Mouse (Mus musculus): Measurements from ENCODE around the gene Slc37a3. TPM values are rescaled to one million over a fixed set of nuclear protein-coding genes. Genes with fewer than 3 reads are reported as not detected.
"Not testable (repeated sequence)": the region's sequence is repeated elsewhere in the genome, so short reads cannot be mapped to it uniquely, and the experiment has no call there.

Gene Slc37a3
- polyA plus RNA-seq, 1 experiment from 2014 or later, result 58.8 TPM

DNA sequence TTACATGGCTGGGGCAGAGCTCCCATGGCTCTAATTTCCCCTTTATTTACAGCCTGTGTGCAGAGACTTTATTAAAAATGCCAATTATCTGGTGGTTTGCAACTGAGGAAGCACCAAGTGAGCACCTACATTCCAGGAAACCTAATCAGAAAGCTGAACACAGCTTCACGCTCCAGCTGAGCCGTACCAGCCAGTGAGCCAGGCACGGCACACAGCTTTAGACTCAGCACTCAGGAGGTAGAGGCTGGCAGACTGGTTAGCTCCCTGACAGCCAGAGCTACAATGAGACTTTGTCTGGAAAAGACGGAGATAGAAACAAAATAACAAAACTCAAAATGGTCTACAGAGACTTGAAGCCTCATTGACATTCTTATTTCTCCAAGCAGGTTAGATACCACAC lies 18.0 kb upstream of the Slc37a3 start:
- ATAC-seq (ENCODE audit: insufficient read depth, low FRiP score, low TSS enrichment), result no peak
- H3K4me2 ChIP-seq (ENCODE audit: low read depth), result no peak overlapping the region

DNA sequence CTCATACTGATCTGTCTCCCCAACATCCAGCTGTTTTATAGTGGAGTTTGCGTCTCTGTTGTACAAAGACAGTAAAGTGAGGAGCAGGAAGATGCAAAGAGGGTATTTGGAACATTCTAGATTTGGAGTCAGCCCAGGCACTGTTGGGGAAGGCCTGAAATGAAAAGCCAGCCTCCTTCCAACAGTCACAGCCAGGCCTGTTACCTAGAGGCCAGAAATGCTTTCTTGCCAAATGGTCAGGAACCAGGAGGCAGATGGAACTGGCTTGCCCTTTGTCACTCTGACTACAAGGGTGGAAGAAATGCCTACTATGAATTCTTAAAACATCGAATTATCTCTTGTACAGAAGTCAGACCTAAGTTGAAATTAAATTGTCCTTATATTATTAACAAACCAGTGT lies 12.5 kb upstream of the Slc37a3 start:
- no peak overlapping the region for H3K4me2 ChIP-seq (ENCODE audit: low read depth)
- H3K27me3 ChIP-seq (ENCODE audit: control insufficient read depth, insufficient read depth, low read length), result no peaks in the 10 kb centered on the region
- no peaks in the 10 kb centered on the region for H3K4me1 ChIP-seq (ENCODE audit: control insufficient read depth, insufficient read depth, low read length)
- DNase-seq (ENCODE audit: low spot score) (no peak), ATAC-seq (ENCODE audit: insufficient read depth, low FRiP score, low TSS enrichment) (no peak)
- no peaks in the 10 kb centered on the region for H3K9me3 ChIP-seq (ENCODE audit: control insufficient read depth, low read length)
- no peak overlapping the region for H3K9ac ChIP-seq (ENCODE audit: low read length)
- H3K27ac ChIP-seq (ENCODE audit: low read depth, low read length), result no peak overlapping the region
- H3K36me3 ChIP-seq (ENCODE audit: control insufficient read depth, insufficient read depth, low read length), result no peaks in the 10 kb centered on the region
- WGBS, result 90% methylated on average over 2 of the region's 2 CpGs
- no peak overlapping the region for H3K4me3 ChIP-seq (ENCODE audit: low read depth, low read length)

More for the DNA sequence above, 18.0 kb upstream of the Slc37a3 start:
- Histone ChIP-seq H3K4me1 (ENCODE audit: control insufficient read depth, insufficient read depth, low read length) (no peaks in the 10 kb centered on the region), H3K36me3 (ENCODE audit: control insufficient read depth, insufficient read depth, low read length) (no peaks in the 10 kb centered on the region), H3K4me3 (ENCODE audit: low read depth, low read length) (no peak overlapping the region), H3K27me3 (ENCODE audit: control insufficient read depth, insufficient read depth, low read length) (no peaks in the 10 kb centered on the region), H3K27ac (ENCODE audit: low read depth, low read length) (no peak overlapping the region), H3K9me3 (ENCODE audit: control insufficient read depth, low read length) (no peaks in the 10 kb centered on the region), H3K9ac (ENCODE audit: low read length) (no peak overlapping the region)
- WGBS, result 84% methylated on average over 4 of the region's 4 CpGs
- DNase-seq (ENCODE audit: low spot score), result no peak

DNA sequence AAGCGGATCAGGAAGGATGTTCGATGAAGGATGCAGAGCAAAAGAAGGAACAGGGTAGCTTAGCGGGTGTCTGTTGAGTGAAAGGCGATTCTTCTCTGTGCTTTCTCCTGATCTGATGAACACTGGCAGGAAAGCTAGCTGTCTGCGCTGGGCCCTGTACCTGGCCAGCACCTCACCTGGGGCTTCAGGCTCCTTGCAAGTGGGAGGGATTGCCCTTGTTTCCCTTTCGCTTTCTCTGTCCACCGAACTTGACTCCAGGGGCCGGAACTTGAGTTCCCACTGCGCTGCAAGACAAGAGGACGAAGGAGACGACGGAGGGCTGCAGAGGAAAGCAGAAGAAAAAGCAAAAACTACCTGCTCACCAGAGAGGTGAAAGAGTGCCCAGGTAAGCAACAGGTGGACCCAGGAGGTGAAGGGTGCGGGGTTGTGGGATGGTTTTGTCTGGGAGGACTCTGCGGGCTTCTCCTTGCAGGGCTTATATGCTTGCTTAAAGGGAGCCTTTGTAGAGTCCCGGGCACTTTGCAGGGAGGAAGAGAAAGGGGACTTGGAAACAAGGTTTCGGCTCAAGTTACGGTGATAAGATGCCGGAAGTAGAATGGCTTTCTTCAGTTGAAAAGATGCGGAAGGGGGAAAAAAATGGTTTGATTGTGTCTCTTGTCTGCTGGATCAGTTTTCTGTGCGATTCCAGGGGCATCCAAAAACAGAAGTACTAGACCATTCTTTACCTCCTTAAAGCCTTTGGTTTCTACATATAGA lies 3.8 kb upstream of the Slc37a3 start, which contains the start of gene Rab19:
Rab19 (plus strand) TSS at position 51 of the 756 bp plus-strand sequence.
- 0 out of 2 replicates have a peak, but pooled peaks cover 3% of the 10 kb centered on the region for H3K4me1 ChIP-seq (ENCODE audit: control insufficient read depth, insufficient read depth, low read length)
- peak within 1 kb of the TSS; percentile 4; the same call in 1 of the 2 replicates for H3K4me3 ChIP-seq (ENCODE audit: low read depth, low read length)
- H3K4me2 ChIP-seq (ENCODE audit: low read depth), result peak within 1 kb of the TSS; percentile 43
- no peak within 1 kb of the TSS for H3K27ac ChIP-seq (ENCODE audit: low read depth, low read length)
- DNase-seq (ENCODE audit: low spot score) (no peak), ATAC-seq (ENCODE audit: insufficient read depth, low FRiP score, low TSS enrichment) (no peak)
- H3K27me3 ChIP-seq (ENCODE audit: control insufficient read depth, insufficient read depth, low read length), result no peaks in the 10 kb centered on the region
- 0 out of 2 replicates have a peak within 1 kb of the TSS, but pooled peaks have one; percentile 15 for H3K9ac ChIP-seq (ENCODE audit: low read length)
- WGBS, result 11% methylated on average over 20 of the region's 20 CpGs
- H3K36me3 ChIP-seq (ENCODE audit: control insufficient read depth, insufficient read depth, low read length), result no peaks in the 10 kb centered on the region
- no peaks in the 10 kb centered on the region for H3K9me3 ChIP-seq (ENCODE audit: control insufficient read depth, low read length)

DNA sequence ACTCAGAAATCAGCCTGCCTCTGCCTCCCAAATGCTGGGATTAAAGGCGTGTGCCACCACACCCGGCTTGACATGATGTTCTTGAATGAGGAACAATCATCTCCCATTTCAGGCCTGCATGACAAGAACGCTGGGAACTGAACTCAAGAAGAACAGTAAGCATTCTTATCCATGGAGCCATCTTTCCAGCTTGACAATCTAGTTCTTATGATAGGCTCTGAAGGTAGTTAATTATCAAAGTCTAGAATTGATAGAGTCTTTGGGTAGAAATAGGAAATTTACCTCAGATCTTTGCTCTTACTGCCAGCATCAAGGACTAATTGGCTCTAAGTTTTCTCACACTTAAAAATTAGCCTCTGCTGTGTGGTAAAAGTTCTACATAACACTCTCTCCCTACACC lies 2.8 kb upstream of the Slc37a3 start:
- Histone ChIP-seq H3K9ac (ENCODE audit: low read length) (no peak overlapping the region), H3K9me3 (ENCODE audit: control insufficient read depth, low read length) (no peaks in the 10 kb centered on the region), H3K27ac (ENCODE audit: low read depth, low read length) (no peak overlapping the region), H3K27me3 (ENCODE audit: control insufficient read depth, insufficient read depth, low read length) (no peaks in the 10 kb centered on the region), H3K4me1 (ENCODE audit: control insufficient read depth, insufficient read depth, low read length) (0 out of 2 replicates have a peak, but pooled peaks cover 3% of the 10 kb centered on the region), H3K4me2 (ENCODE audit: low read depth) (no peak overlapping the region), H3K4me3 (ENCODE audit: low read depth, low read length) (no peak overlapping the region), H3K36me3 (ENCODE audit: control insufficient read depth, insufficient read depth, low read length) (no peaks in the 10 kb centered on the region)
- ATAC-seq (ENCODE audit: insufficient read depth, low FRiP score, low TSS enrichment) (no peak), DNase-seq (ENCODE audit: low spot score) (no peak)
- WGBS, result 86% methylated on average over 3 of the region's 3 CpGs

DNA sequence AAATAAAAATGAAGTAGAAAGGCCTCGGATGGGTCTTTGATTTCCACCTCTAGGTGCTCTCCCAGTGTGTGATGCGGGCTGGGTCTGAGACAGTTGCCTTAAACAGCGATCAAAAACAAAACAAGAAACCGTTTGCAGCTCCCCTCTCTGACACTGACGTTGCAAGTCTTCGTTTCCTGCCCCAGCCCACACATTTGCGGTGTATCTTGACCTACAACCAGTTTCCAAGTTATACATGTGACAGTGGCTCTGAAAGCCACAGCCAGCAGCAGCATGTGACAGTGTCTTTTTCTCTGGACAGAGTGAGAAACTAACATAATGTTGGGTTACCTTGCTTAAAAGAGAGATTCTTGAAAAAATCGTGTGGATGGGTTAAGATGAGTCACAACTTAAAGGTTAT lies 2.3 kb upstream of the Slc37a3 start:
- Histone ChIP-seq H3K4me2 (ENCODE audit: low read depth) (no peak overlapping the region), H3K9me3 (ENCODE audit: control insufficient read depth, low read length) (no peaks in the 10 kb centered on the region), H3K9ac (ENCODE audit: low read length) (no peak overlapping the region), H3K4me1 (ENCODE audit: control insufficient read depth, insufficient read depth, low read length) (0 out of 2 replicates have a peak, but pooled peaks cover 3% of the 10 kb centered on the region), H3K36me3 (ENCODE audit: control insufficient read depth, insufficient read depth, low read length) (no peaks in the 10 kb centered on the region), H3K27ac (ENCODE audit: low read depth, low read length) (no peak overlapping the region), H3K27me3 (ENCODE audit: control insufficient read depth, insufficient read depth, low read length) (no peaks in the 10 kb centered on the region), H3K4me3 (ENCODE audit: low read depth, low read length) (no peak overlapping the region)
- no peak for DNase-seq (ENCODE audit: low spot score)
- no peak for ATAC-seq (ENCODE audit: insufficient read depth, low FRiP score, low TSS enrichment)
- WGBS, result 82% methylated on average over 8 of the region's 8 CpGs

DNA sequence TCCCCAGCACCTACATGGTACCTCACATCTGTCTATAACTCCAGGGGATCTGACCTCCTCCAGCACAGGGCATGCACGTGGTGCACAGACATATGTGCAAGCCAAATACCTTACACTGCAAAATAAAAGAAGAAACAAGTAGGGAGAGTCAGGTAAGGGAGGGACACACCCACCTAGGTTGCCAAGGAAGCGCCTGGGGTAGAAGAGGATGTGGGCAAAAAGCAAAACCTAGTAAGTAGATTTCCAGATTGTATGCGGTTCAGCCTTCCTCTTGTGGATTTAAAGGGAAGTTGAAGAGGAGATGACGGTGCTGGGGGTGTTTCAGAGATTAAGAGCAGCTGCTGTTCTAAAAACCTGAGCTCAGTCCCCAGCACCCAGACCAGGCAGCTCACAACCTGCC lies 1.7 kb upstream of the Slc37a3 start:
- WGBS, result 71% methylated on average over 4 of the region's 4 CpGs
- H3K27me3 ChIP-seq (ENCODE audit: control insufficient read depth, insufficient read depth, low read length), result no peaks in the 10 kb centered on the region
- H3K9me3 ChIP-seq (ENCODE audit: control insufficient read depth, low read length), result no peaks in the 10 kb centered on the region

DNA sequence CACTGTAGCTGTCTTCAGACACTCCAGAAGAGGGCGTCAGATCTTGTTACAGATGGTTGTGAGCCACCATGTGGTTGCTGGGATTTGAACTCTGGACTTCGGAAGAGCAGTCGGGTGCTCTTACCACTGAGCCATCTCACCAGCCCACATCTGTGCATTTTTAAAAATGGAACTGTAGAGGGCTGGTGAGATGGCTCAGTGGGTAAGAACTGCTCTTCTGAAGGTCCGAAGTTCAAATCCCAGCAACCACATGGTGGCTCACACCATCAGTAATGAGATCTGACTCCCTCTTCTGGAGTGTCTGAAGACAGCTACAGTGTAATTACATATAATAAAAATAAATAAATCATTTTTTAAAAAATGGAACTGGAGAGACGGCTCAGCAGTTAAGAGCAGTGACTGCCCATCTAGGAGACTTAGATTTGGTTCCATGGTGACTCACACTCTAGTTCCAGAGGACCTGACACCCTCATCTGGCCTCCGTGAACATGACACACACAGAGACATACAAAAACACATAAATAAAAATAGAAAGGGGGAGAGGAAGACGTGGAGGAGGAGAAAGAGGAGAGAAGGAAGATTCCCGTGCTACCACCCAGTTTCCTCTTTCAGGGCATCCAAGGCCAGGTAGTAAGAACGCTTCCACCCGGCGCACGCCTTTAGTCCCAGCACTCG lies 823 bp upstream of the Slc37a3 start:
- not testable (repeated sequence) for H3K9ac ChIP-seq (ENCODE audit: low read length); H3K27ac ChIP-seq (ENCODE audit: low read depth, low read length); H3K27me3 ChIP-seq (ENCODE audit: control insufficient read depth, insufficient read depth, low read length); H3K4me1 ChIP-seq (ENCODE audit: control insufficient read depth, insufficient read depth, low read length); H3K9me3 ChIP-seq (ENCODE audit: control insufficient read depth, low read length); H3K36me3 ChIP-seq (ENCODE audit: control insufficient read depth, insufficient read depth, low read length); DNase-seq (ENCODE audit: low spot score); H3K4me2 ChIP-seq (ENCODE audit: low read depth); H3K4me3 ChIP-seq (ENCODE audit: low read depth, low read length); ATAC-seq (ENCODE audit: insufficient read depth, low FRiP score, low TSS enrichment)
- WGBS, result 87% methylated on average over 12 of the region's 13 CpGs

More for the DNA sequence above, 1.7 kb upstream of the Slc37a3 start:
- Histone ChIP-seq H3K4me3 (ENCODE audit: low read depth, low read length) (no peak overlapping the region), H3K9ac (ENCODE audit: low read length) (no peak overlapping the region), H3K27ac (ENCODE audit: low read depth, low read length) (no peak overlapping the region), H3K4me2 (ENCODE audit: low read depth) (no peak overlapping the region), H3K4me1 (ENCODE audit: control insufficient read depth, insufficient read depth, low read length) (0 out of 2 replicates have a peak, but pooled peaks cover 3% of the 10 kb centered on the region), H3K36me3 (ENCODE audit: control insufficient read depth, insufficient read depth, low read length) (peaks cover 2% of the 10 kb centered on the region)
- ATAC-seq (ENCODE audit: insufficient read depth, low FRiP score, low TSS enrichment), result no peak
- no peak for DNase-seq (ENCODE audit: low spot score)

DNA sequence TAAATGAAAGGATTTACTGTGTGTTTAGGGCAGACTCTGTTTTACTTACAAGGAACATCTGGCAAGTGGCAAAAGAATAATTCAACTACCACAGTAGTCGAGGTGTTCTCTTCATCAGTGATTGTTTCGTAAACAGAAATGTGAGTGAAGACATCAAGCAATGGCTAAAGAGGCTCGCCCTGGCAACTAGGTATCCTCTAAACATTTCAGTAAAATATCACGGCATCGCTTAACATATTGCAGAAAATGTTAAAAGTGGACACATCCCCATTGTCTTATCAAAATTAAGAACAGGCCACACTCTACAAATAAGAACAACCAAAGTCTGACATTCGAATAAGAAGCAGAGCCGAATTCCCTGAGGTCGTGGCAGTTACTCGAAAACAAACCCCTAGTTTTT lies 700 bp downstream of the Slc37a3 start:
- Histone ChIP-seq H3K9ac (ENCODE audit: low read length) (peak overlapping the region; percentile 71), H3K36me3 (ENCODE audit: control insufficient read depth, insufficient read depth, low read length) (peaks cover 4% of the 10 kb centered on the region), H3K27ac (ENCODE audit: low read depth, low read length) (no peak overlapping the region), H3K4me1 (ENCODE audit: control insufficient read depth, insufficient read depth, low read length) (peaks cover 10% of the 10 kb centered on the region; the same call in 1 of the 2 replicates), H3K4me2 (ENCODE audit: low read depth) (peak overlapping the region; percentile 63), H3K4me3 (ENCODE audit: low read depth, low read length) (peak overlapping the region; percentile 59), H3K9me3 (ENCODE audit: control insufficient read depth, low read length) (no peaks in the 10 kb centered on the region), H3K27me3 (ENCODE audit: control insufficient read depth, insufficient read depth, low read length) (no peaks in the 10 kb centered on the region)
- DNase-seq (ENCODE audit: low spot score) (no peak), ATAC-seq (ENCODE audit: insufficient read depth, low FRiP score, low TSS enrichment) (no peak)
- 25% methylated on average over 9 of the region's 9 CpGs for WGBS

All from neural tube, embryonic 11.5 days (tissue).